Mouse (Mus musculus): ENCODE data around the gene Setd1a. TPM values are rescaled to one million over a fixed set of nuclear protein-coding genes. Genes with fewer than 3 reads are reported as not detected.

The Setd1a gene
- polyA plus RNA-seq (2012), result 84.7 and 110 TPM in 2 replicates

DNA sequence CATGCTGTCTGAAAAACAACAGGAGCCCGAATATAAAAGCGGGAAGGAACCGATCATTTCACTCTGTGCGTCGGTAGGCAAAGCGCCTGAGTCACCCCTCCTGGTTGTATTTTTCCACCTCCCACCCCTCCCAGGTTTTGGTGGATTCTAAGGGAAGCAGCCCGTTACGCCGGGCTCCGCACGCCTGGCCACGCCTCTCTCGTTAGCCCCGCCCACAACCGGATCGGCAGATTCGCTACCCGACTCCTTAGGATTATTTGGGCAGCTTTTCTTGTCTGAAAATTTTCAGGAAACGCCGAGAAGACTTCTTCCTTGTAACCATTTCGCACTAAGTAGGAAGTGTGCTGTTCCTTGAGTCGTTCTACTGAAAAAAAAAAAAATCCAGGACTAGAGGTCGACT is at the start of gene Setd1a:
Setd1a (plus strand) TSS at position 245 of the 400 bp plus-strand sequence.

DNA sequence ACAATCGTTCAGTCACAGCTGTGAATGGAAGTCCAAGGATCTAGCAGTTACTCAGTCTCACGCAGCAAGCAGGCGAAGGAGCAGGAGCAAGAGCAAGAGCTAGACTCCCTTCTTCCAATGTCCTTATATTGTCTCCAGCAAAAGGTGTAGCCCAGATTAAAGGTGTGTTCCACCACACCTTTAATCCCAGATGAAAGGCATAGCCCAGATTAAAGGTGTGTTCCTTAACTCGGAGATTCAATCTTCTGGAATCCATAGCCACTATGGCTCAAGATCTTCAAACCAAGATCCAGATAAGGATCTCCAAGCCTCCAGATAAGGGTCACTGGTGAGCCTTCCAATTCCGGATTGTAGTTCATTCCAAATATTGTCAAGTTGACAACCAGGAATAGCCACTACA is 44.4 kb upstream of the Setd1a start, which contains the start of gene Ctf2:
Ctf2 (minus strand) TSS at position 101 of the 400 bp plus-strand sequence.

DNA sequence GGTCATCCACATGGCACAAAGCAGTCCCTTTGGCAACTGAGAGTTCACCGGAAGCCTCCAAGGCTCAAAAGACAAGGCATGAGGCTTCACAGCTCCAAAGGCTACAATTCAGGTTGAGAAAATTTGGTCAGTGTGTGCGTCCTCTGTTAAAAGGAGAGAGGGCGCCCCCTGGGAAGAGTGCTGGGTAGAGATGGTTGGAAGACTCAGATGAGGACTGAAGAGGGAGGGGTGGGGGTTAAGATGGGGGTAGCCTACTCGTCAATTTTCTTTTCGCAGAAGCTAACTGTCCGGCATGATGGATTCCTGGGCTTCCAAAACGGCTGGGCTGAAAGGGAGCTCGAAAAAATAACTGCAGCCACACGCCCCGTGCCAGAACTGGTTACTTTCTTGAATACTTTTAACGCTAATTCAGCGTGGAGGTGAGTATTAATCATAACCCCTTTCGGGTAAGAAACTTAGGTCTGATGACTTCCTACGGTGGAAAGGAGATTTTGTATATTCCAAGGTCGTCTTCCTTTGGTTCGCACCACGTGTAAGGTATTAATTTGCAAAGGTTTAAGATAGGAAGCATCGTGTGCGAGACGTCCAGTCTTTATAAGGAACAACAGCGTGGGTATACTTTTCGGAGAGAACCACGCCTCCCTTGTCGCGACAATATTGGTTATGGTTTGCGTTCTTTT is 32.0 kb upstream of the Setd1a start, which contains the start of gene Fbxl19:
Fbxl19 (plus strand) TSS at position 178 of the 680 bp plus-strand sequence.

DNA sequence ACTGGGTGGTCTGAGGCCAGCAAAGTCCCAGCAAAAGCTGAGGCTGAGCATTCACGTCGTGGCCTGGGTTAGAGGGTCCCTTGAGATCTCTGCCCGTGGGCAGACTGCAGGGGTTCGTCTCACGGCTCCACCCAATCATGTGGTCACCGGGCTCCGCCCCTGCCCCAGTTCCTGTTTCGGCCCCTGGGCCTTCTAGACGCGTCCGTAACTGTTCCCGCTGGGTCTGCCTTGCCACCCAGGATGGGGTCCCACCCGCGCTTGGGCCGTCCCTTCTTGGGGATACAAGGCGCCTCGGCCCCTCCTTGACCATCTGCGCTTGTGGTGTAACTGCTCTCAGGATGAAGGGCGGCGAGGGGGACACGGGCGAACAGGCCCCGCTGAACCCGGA is 6.8 kb upstream of the Setd1a start, which contains the start of gene Orai3:
Orai3 (plus strand) TSS at position 165 of the 388 bp plus-strand sequence.

DNA sequence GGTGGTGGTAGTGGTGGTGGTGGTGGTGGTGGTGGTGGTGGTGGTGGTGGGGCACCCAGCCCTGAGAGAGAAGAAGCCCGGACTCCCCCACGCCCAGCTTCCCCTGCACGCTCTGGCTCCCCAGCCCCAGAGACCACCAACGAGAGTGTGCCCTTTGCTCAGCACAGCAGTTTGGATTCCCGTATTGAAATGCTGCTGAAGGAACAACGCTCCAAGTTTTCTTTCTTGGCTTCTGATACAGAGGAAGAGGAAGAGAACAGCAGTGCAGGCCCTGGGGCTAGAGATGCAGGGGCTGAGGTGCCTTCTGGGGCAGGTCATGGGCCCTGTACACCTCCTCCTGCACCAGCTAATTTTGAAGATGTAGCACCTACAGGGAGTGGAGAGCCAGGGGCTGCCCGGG is 8.8 kb downstream of the Setd1a start, which contains the start of gene Gm49388:
Gm49388 (plus strand) TSS at position 301 of the 400 bp plus-strand sequence.

DNA sequence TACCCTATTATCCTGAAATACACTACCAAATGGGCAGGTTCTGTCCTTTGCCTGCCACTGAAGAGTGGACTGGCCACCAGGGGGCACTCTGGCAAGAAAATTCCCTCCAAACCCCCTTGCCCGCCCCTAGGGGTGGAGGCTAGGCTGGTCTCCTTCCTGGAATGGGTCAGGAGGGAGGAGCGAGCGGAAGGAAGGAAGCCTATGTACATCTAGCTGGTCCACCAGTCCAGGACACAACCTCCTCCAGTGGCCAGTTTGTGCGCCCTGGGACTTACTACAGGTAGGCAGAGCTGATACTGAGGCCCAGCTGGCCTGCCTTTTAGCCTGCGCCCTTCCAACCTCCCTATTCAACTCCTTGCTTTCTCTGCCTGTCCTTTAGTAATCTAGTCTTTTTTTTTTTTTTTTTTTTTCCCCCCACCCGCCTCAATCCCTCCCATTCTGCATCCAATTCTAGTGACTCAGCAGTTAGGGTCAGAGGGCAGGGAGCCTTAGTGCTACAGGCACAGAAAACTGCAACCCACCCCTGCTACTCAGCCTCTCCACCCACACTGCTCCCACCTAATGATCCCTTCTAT is 24.1 kb downstream of the Setd1a start, which contains the start of gene Hsd3b7:
Hsd3b7 (plus strand) TSS at position 170 of the 575 bp plus-strand sequence.

DNA sequence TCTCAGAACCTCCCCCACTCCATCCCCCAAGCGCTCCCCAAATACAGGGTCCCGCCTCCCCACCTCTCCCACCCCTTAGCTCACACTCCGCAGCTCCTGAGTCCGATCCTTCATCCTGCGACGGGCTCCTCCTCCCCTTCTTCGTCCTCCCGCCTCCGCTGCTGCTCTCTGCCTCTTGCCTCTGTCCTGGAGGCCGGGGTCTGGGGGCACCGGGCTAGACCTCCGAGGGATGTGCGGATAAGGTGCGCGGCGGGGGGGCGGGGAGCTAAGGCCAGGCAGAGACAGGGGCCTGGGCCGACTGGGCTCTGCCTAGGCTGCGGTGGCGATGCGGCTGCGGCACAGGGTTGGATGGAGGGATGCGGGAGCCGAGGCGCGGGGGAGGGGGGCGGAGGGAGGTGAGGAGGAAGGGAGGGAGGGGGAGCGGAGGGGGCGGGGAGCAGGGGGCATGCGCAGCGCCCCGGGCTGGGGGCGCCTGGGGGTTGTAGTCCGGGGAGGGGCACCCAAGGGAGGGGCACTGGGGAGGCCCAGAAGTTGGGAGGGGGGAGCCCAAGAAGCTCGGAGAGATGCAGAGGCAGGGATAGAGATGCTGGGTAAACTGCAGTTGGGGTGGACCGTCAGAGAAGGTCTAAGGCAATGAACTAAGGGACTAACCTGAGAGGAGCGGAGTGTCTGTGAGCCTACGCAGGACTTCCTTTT is 47.9 kb downstream of the Setd1a start, which contains the start of the genes Stx4a and Stx1b:
Stx4a (plus strand) TSS at position 119 of the 696 bp plus-strand sequence.
Stx1b (minus strand) TSS at position 374 of the 696 bp plus-strand sequence.

Other genes starting within 250 kb of the Setd1a start
- gene Tmem265, start 215.3 kb upstream of the Setd1a start, polyA plus RNA-seq (2012), result 1.3 and 2.0 TPM in 2 replicates
- gene Phkg2, start 203.3 kb upstream of the Setd1a start, polyA plus RNA-seq (2012), result 75.3 and 94.9 TPM in 2 replicates
- 2.8 and 5.3 TPM in 2 replicates for gene Ccdc189, start 188.1 kb upstream of the Setd1a start, polyA plus RNA-seq (2012)
- 51.4 and 68.4 TPM in 2 replicates for gene Rnf40, start 187.9 kb upstream of the Setd1a start, polyA plus RNA-seq (2012)
- gene Zfp629, start 160.9 kb upstream of the Setd1a start, polyA plus RNA-seq (2012), result 22.5 and 24.1 TPM in 2 replicates
- 698 and 704 TPM in 2 replicates for gene Bcl7c, start 67.7 kb upstream of the Setd1a start, polyA plus RNA-seq (2012)
- 2.2 and 3.6 TPM in 2 replicates for gene Ctf1, start 63.9 kb upstream of the Setd1a start, polyA plus RNA-seq (2012)
- gene Ctf2, start 44.5 kb upstream of the Setd1a start, polyA plus RNA-seq (2012), result not detected in 2 replicates
- 85.5 and 100 TPM in 2 replicates for gene Fbxl19, start 32.1 kb upstream of the Setd1a start, polyA plus RNA-seq (2012)
- 31.0 and 41.1 TPM in 2 replicates for gene Orai3, start 6.9 kb upstream of the Setd1a start, polyA plus RNA-seq (2012)
- gene Gm49388, start 8.9 kb downstream of the Setd1a start, polyA plus RNA-seq (2012), result 9.3 and 20.1 TPM in 2 replicates
- 21.4 and 28.9 TPM in 2 replicates for gene Hsd3b7, start 23.9 kb downstream of the Setd1a start, polyA plus RNA-seq (2012)
- 83.0 and 121 TPM in 2 replicates for gene Stx4a, start 47.6 kb downstream of the Setd1a start, polyA plus RNA-seq (2012)
- 0.48 and 0.63 TPM in 2 replicates for gene Stx1b, start 47.9 kb downstream of the Setd1a start, polyA plus RNA-seq (2012)
- 26.8 and 27.4 TPM in 2 replicates for gene Zfp646, start 99.6 kb downstream of the Setd1a start, polyA plus RNA-seq (2012)
- gene Zfp668, start 100.2 kb downstream of the Setd1a start, polyA plus RNA-seq (2012), result 31.0 and 36.1 TPM in 2 replicates
- 1.1 and 1.2 TPM in 2 replicates for gene Prss53, start 114.3 kb downstream of the Setd1a start, polyA plus RNA-seq (2012)
- gene Gm21974, start 118.8 kb downstream of the Setd1a start, polyA plus RNA-seq (2012), result not detected in 2 replicates
- 27.6 and 36.5 TPM in 2 replicates for gene Vkorc1, start 118.9 kb downstream of the Setd1a start, polyA plus RNA-seq (2012)
- 187 and 224 TPM in 2 replicates for gene Bckdk, start 127.4 kb downstream of the Setd1a start, polyA plus RNA-seq (2012)
- 5.7 and 7.0 TPM in 2 replicates for gene Kat8, start 135.8 kb downstream of the Setd1a start, polyA plus RNA-seq (2012)
- gene Prss8, start 153.4 kb downstream of the Setd1a start, polyA plus RNA-seq (2012), result 0.06 TPM in 1 of 2 replicates, not detected in the other
- gene Prss36, start 170.1 kb downstream of the Setd1a start, polyA plus RNA-seq (2012), result 6.6 and 6.7 TPM in 2 replicates
- 438 and 762 TPM in 2 replicates for gene Fus, start 190.8 kb downstream of the Setd1a start, polyA plus RNA-seq (2012)
- gene Pycard, start 217.2 kb downstream of the Setd1a start, polyA plus RNA-seq (2012), result 17.0 and 20.0 TPM in 2 replicates
- 0.13 and 1.0 TPM in 2 replicates for gene Trim72, start 227.3 kb downstream of the Setd1a start, polyA plus RNA-seq (2012)